Mouse (Mus musculus) embryonic fibroblast, embryonic 13.5 days (primary cell): ENCODE measurements at regions not wholly inside any gene's neighbourhood (a gene's known extent, or its start where the extent isn't known, plus 50 kb on each side); places are given as distances from the start of the nearest gene placed in this dataset.

Experiments
- CTCF ChIP-seq: IDR thresholded peaks from 2 replicates; pipeline ENCODE4 v1.5.1; 2011; ENCODE audit warnings: mild to moderate bottlenecking, control low read depth, low read length, moderate library complexity, borderline replicate concordance; ENCODE audit not compliant: insufficient read depth
- POLR2A ChIP-seq: IDR thresholded peaks from 2 replicates; pipeline ENCODE4 v1.6.1; 2011; ENCODE audit warnings: low read depth, mild to moderate bottlenecking, control low read depth, low read length, moderate library complexity

GRCm38 (mm10) chr1:45597316-45597715 is 94.2 kb upstream of the Col5a2 start:
- no peak for TF ChIP-seq CTCF
- no peak for TF ChIP-seq POLR2A
